8 mouse cellular contexts compared by ENCODE assay signal in genomic region chr14:50785251-50785637, GRCm38 (mm10). TPM values are rescaled to one million over a fixed set of nuclear protein-coding genes. Genes with fewer than 3 reads are reported as not detected.
DNase-seq lines count a peak whose midpoint lies in the region; ATAC-seq lines count a peak whose summit lies in the region.

TSS of gene Ttc5 (minus strand) at chr14:50785519.

- peak; percentile 100 for ATAC-seq in erythroblast, adult 5-6 weeks (replicated peaks; ENCODE audit: low FRiP score, poor library complexity, severe bottlenecking)
- ATAC-seq in kidney, embryonic 15.5 days (replicated peaks; ENCODE audit: low FRiP score), result peak; percentile 96
- peak; percentile 98 for ATAC-seq in monocyte, adult 5-6 weeks (replicated peaks; ENCODE audit: insufficient number of reproducible peaks, low FRiP score, low TSS enrichment, poor library complexity, severe bottlenecking)

- no peaks in the 10 kb centered on the region for H3K27me3 ChIP-seq in heart, embryonic 10.5 days (ENCODE audit: insufficient read depth, poor library complexity, severe bottlenecking)
- H3K27me3 ChIP-seq in kidney, embryonic 15.5 days, result no peaks in the 10 kb centered on the region

- DNase-seq in B cell, adult 2 months, result peak; percentile 99
- DNase-seq in brain, adult 2 months (ENCODE audit: low read depth, low spot score), result peak; percentile 96
- DNase-seq in heart, embryonic 10.5 days (ENCODE audit: low spot score), result peak; percentile 94
- DNase-seq in liver, result peak; percentile 89
- DNase-seq in spleen, postnatal 4 days (ENCODE audit: low spot score in 2 of 2), result peak; percentile 94 to 98

- no peaks in the 10 kb centered on the region; the same call in 1 of the 2 replicates for H3K4me1 ChIP-seq in heart, embryonic 10.5 days
- H3K4me1 ChIP-seq in kidney, embryonic 15.5 days, result peaks cover 6% of the 10 kb centered on the region

- H3K4me2 ChIP-seq in kidney, embryonic 15.5 days, result peak within 1 kb of the TSS; percentile 58

- under 1% methylated on average over 21 of the region's 21 CpGs for WGBS in heart, embryonic 10.5 days
- under 1% methylated on average over 21 of the region's 21 CpGs for WGBS in kidney, embryonic 15.5 days

- no peaks in the 10 kb centered on the region for H3K9me3 ChIP-seq in heart, embryonic 10.5 days
- no peaks in the 10 kb centered on the region for H3K9me3 ChIP-seq in kidney, embryonic 15.5 days (replicated peaks)

- peaks cover 14% of the 10 kb centered on the region for H3K36me3 ChIP-seq in heart, embryonic 10.5 days
- peaks cover 20% of the 10 kb centered on the region for H3K36me3 ChIP-seq in kidney, embryonic 15.5 days

- peak within 1 kb of the TSS; percentile 73 for H3K9ac ChIP-seq in kidney, embryonic 15.5 days

- H3K4me3 ChIP-seq in heart, embryonic 10.5 days, result peak within 1 kb of the TSS; percentile 77
- H3K4me3 ChIP-seq in kidney, embryonic 15.5 days (replicated peaks), result peak within 1 kb of the TSS; percentile 90

- peak within 1 kb of the TSS; percentile 86 for H3K27ac ChIP-seq in heart, embryonic 10.5 days
- H3K27ac ChIP-seq in kidney, embryonic 15.5 days, result peak within 1 kb of the TSS; percentile 57; the same call in 1 of the 2 replicates

RNA-seq across cellular contexts. Expression of gene Ttc5, which starts in this region (rescaled TPM):
- 1.2 and 7.7 TPM in 2 replicates for total RNA-seq in erythroblast, adult 5-6 weeks (2015; ENCODE audit: low replicate concordance)
- total RNA-seq in erythroblast, adult 5-6 weeks (2017; ENCODE audit: low replicate concordance), result 9.8 and 11.8 TPM in 2 replicates
- 59.8 and 64.1 TPM in 2 replicates for polyA plus RNA-seq in heart, embryonic 10.5 days (2016; fragmentation: Nextera tagmentation; extraction: Ambion mirVana)
- polyA plus RNA-seq in kidney, embryonic 15.5 days (2015; fragmentation: Nextera tagmentation; extraction: Ambion mirVana), result 74.4 and 78.5 TPM in 2 replicates
- 55.8 to 70.2 TPM (median 65.8 TPM) in 3 replicates for total RNA-seq in monocyte, adult 5-6 weeks (2017)

Comparison
In these comparisons a context has a peak if more than half of its experiments do, and no peak if none do; other contexts are left out.
1. Peak in every context shown above with its lines: DNase-seq, ATAC-seq, H3K4me3 ChIP-seq and H3K27ac ChIP-seq.